Mouse (Mus musculus) layer of hippocampus, adult 2 months (tissue): ENCODE data around the gene Mtfmt. TPM values are rescaled to one million over a fixed set of nuclear protein-coding genes. Genes with fewer than 3 reads are reported as not detected.

ENCODE experiments used
- DNase-seq, 2 experiments: peaks; one replicate each; pipeline ENCODE4 v3.0.0; 2022; ENCODE audit warnings: low spot score in 2 of 2
- H3K27ac ChIP-seq: fragments of 200-600 bp; 2 replicates; pipeline ENCODE4 v1.8.1; 2022
- H3K4me3 ChIP-seq: fragments of 200-600 bp; 2 replicates; pipeline ENCODE4 v1.8.1; 2022; ENCODE audit warnings: mild to moderate bottlenecking
- CTCF ChIP-seq: fragments of 200-600 bp; conservative IDR thresholded peaks from 2 replicates; pipeline ENCODE4 v1.8.1; 2022; ENCODE audit warnings: antibody characterized with exemption, mild to moderate bottlenecking, moderate library complexity
- total RNA-seq, 2 experiments: library from RNA; stranded (reverse); gene quantifications; 2 replicates each; pipeline ENCODE4 v1.2.3; 2021

The Mtfmt gene
- total RNA-seq, 2 experiments from 2014 or later: 18.5 to 20.3 TPM

DNA sequence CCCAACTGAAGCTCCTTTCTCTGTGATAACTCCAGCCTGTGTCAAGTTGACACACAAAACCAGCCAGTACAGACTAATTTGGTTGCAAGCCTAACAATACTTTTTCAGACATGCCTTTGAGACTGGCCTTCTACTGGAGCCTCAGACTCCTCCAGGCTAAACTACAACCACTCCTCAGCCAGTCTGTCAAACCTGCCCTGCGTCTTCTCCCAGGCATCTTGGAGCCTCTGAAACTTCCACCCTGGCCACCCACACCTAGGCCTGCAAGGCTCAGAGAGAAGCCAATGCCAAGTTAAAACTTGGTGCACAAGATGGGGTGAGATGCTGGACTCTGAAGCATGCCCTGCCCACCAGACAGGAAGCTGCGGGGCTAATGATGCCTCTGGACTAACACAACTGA is 56.8 kb downstream of the Mtfmt start:
- no peak for TF ChIP-seq CTCF
- Histone ChIP-seq H3K27ac (no peak overlapping the region), H3K4me3 (no peak overlapping the region)
- DNase-seq: no peak

DNA sequence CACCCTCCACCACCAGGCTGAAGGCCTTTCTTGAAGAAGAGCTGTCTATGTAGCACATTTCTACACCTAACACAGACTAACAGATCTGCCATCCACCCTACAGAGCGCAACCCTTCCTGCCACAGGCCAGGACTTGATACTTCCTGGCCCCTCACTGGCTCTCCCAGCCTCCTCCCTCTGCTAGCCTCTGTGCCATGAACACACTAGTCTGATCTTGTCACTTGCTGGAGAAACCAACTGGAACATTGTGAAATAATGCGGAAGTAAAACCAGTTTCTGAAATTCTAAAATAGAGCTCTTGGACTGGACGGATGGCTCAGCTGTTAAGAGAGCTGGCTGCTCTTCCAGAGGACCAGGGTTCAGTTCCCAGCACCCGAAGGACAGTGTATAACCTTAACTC is 57.3 kb downstream of the Mtfmt start:
- no peak for TF ChIP-seq CTCF
- DNase-seq: no peak
- H3K4me3 ChIP-seq: no peak overlapping the region
- H3K27ac ChIP-seq: no peak overlapping the region

DNA sequence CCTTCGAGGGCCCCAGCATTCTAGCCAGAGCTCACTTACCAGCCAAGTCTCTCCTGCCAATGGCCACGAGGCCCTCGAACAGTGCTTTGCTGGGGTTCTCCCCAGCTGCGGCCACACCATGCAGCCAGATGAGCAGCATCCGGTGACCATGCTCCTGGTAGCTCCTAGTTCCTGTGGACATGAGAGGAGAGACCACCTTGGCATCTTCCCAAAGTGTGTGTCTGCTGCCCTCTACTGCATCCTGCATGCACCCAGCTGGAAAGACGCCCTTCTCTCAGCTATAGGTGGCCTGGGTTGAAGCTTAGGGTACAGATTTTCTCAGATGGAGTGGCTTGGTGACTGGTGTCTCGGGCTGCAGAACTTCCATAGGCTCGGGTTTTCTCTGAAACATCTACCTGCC is 66.6 kb downstream of the Mtfmt start:
- H3K27ac ChIP-seq: no peak overlapping the region
- peak; percentile 53 for TF ChIP-seq CTCF
- H3K4me3 ChIP-seq: no peak overlapping the region
- DNase-seq: no peak

Other genes starting within 250 kb of the Mtfmt start
- 1 to 10 TPM; 5.0 to 5.1 TPM for gene Parp16, start 240.4 kb upstream of the Mtfmt start, total RNA-seq
- under 1 TPM in 1 of 2 experiments, not detected in 1; 0.26 TPM for gene Cilp, start 170.6 kb upstream of the Mtfmt start, total RNA-seq
- gene Clpx, start 141.5 kb upstream of the Mtfmt start, total RNA-seq: 10 to 100 TPM; 32.6 to 35.8 TPM
- gene Pdcd7, start 89.7 kb upstream of the Mtfmt start, total RNA-seq: 10 to 100 TPM; 29.2 to 30.8 TPM
- 1 to 10 TPM; 2.5 to 6.2 TPM for gene Ubap1l, start 74.7 kb upstream of the Mtfmt start, total RNA-seq
- gene Kbtbd13, start 44.1 kb upstream of the Mtfmt start, total RNA-seq: under 1 TPM; 0.29 to 0.44 TPM
- gene Rasl12, start 37.3 kb upstream of the Mtfmt start, total RNA-seq: 1 to 10 TPM; 3.1 to 3.9 TPM
- gene Slc51b, start 12.8 kb upstream of the Mtfmt start, total RNA-seq: not detected
- 10 to 100 TPM; 32.3 to 33.6 TPM for gene Spg21, start 25.2 kb downstream of the Mtfmt start, total RNA-seq
- 1 to 10 TPM; 4.8 to 5.0 TPM for gene Ankdd1a, start 84.4 kb downstream of the Mtfmt start, total RNA-seq
- 10 to 100 TPM; 12.0 to 14.5 TPM for gene Plekho2, start 144.3 kb downstream of the Mtfmt start, total RNA-seq
- gene Pif1, start 151.4 kb downstream of the Mtfmt start, total RNA-seq: under 1 TPM; 0.17 to 0.38 TPM
- 1 to 10 TPM; 2.1 to 2.8 TPM for gene Rbpms2, start 193.9 kb downstream of the Mtfmt start, total RNA-seq
- gene Oaz2, start 232.2 kb downstream of the Mtfmt start, total RNA-seq: 100 to 1,000 TPM; 199 to 204 TPM